Mouse (Mus musculus) erythroblast, adult 5-6 weeks (primary cell): ENCODE measurements around the gene Baiap2l2. TPM values are rescaled to one million over a fixed set of nuclear protein-coding genes. Genes with fewer than 3 reads are reported as not detected.

ENCODE experiments used
- ATAC-seq: replicated peaks from 2 replicates; pipeline ENCODE4 v1.8.0; 2016; ENCODE audit warnings: moderate number of reproducible peaks, mild to moderate bottlenecking, moderate TSS enrichment, inconsistent platforms; ENCODE audit not compliant: poor library complexity, low FRiP score, severe bottlenecking
- total RNA-seq, 2 experiments: library from RNA; stranded (forward) in 1 of 2; stranded (reverse) in 1 of 2; fragments of 150-400 nt in 1 of 2; fragments of 200-764, 138-1000 nt in 1 of 2; gene quantifications; 2 replicates each; pipeline versions ENCODE4 v1.2.3 to v1.2.4; 2015 to 2017; ENCODE audit warnings: low replicate concordance in 2 of 2

The Baiap2l2 gene
- not detected in 2 replicates for total RNA-seq (2015; ENCODE audit: low replicate concordance)
- not detected in 2 replicates for total RNA-seq (2017; ENCODE audit: low replicate concordance)

DNA sequence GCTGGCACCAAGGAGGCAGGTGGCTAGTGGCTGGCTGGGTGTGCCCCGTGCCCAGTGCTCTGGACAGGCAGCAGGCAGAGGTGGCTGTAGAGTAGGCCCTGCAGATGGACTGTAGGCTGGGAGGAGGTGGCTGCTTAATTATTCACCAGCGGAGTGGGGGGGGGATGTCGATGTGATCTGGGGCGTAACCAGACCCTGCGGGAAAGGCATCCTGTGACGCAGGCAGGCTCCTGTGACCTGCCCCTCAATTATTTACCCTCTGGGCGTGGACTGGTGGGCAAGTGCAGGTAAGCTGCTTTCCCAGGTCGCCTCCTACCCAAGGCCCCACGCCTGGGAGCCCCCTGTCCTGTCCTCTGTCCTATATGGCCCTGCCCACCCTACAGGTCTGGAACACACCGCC lies at the start of gene Baiap2l2:
Gene Baiap2l2 (minus strand): TSS at position 139 of the 400 bp plus-strand sequence.
- no peak for ATAC-seq

DNA sequence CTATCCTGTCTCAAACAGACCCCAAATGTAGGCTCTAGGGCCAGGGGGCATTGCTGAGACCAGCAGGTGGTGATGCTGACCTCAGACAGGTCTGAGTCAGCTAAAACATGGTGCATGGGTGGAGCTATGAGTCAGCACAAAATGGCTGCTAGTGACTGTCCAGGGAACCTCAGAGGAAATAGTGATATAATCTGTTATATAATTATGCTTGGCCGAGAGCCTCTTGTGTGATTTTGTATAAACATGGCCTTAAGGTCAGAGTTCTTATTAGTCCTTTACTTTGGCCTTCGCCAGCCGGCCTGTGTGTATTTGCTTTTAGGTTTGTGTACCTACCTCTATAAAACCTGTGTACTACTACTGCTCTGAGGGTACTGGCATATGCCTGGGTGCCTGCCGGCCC lies 48.1 kb upstream of the Baiap2l2 start:
- ATAC-seq, result peak; percentile 92

DNA sequence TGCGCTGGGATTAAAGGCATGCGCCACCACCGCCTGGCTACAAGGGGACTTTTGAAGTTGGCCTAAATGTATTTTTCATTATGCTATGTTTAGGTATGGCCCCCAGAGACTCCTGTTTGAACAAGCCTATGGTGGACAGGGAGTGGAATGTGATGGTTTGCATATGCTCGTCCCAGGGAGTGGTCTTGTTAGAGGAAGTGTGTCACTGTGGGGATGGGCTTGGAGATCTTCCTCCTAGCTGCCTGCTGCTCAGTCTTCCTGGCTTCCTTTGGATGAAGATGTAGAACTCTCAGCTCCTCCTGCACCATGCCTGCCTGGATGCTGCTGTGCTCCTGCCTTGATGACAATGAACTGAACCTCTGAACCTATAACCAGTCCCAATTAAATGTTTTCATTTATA lies 45.2 kb upstream of the Baiap2l2 start:
- ATAC-seq, result no peak

DNA sequence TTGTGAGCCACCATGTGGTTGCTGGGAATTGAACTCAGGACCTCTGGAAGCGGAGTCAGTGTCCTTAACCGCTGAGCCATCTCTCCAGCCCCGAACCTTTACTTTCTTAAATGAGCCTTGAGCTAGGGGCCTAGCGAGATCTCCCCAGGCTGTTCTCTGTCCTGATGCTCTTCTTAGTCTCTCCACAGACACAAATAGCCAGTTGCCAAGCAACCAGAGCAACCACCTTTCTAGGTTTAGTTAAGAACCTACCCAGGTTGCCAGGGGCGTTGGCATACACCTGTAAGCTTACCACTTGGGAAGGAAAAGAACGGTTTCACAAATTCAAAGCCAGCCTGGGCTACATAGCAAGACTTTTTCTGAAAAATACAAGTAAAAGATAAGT lies 44.6 kb upstream of the Baiap2l2 start:
- ATAC-seq, result no peak

DNA sequence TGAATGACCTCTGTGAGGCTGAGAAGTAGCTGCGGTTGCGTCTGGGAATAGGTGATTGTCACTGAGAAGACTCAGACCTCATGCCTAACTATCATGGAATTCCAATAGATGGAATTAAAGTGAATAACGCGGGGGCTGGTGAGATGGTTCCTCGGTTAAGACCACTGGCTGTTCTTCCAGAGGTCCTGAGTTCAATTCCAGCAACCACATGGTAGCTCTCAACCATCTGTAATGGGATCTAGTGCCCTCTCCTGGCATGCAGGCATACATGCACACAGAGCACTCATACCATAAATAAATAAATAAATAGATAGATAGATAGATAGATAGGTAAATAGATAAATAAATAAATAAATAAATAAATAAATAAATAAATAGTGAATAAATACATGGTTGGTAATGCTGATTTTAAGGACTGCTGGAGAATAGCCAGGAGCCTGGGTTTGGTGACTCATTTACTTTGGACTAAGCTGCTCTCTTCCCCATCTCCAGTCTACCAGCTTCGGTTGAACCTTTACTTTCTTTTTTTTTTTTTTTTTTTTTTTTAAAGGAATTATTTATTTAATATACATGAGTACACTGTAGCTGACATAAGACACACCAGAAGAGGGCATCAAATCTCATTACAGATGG lies 44.1 kb upstream of the Baiap2l2 start:
- ATAC-seq, result no peak

DNA sequence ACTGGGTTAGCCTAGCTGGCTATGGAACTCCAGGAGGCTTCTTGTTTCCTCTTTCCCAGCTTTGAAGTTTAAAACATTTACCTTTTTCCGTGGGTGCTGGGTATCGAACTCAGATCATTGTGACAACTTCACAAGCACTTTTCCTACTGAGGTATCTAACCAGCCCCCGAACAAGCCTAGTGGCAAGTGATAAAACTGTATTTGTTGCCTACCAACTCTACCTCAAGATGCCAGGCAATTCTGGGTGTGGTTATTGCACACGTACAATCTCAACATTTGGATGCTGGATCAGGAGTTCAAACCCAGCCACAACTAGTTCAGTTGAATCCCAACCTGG lies 43.6 kb upstream of the Baiap2l2 start:
- ATAC-seq, result no peak

DNA sequence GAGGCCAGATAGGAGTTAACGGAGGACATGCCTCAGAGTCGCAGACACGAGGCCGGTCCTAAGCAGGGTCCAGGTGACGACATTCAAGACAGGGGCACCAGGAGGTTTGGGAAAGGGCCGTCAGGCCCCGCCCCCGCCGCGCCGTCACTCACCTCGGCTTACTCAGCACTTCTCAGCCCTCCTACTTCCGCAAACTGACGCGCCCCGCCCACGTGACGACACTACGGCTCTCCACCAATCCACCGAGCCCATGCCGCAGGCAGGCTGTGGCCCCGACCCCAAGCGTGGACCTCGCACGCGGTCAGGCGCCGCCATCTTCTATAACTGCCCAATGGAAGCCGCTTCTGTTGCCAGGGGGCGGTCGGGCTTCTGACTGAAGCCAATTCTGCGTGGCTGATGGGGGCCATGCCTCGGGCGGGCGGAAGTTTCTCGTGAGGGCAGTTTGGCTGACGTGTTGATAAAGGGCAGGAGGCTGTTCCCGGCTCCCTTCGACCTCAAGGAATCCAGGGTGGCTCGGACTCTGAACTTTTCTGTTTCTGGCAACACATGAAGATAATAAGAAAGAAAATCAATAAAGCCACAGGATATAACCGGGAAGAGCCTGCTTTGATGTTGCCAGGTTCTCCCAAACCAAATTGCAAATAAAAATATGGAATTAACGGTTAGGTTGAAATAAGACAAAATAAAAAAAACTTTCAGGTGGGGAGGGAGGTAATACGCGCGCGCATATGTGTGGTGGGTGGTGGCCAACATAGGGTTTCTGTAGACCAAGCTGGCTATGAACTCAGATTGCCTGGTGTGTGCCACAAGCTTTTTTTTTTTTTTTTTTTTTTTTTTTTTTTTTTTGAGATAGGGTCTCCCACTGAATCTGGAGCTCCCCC lies 43.0 kb upstream of the Baiap2l2 start, which contains the start of gene Pla2g6:
Gene Pla2g6 (minus strand): TSS at position 333 of the 881 bp plus-strand sequence.
- peak; percentile 97 for ATAC-seq

DNA sequence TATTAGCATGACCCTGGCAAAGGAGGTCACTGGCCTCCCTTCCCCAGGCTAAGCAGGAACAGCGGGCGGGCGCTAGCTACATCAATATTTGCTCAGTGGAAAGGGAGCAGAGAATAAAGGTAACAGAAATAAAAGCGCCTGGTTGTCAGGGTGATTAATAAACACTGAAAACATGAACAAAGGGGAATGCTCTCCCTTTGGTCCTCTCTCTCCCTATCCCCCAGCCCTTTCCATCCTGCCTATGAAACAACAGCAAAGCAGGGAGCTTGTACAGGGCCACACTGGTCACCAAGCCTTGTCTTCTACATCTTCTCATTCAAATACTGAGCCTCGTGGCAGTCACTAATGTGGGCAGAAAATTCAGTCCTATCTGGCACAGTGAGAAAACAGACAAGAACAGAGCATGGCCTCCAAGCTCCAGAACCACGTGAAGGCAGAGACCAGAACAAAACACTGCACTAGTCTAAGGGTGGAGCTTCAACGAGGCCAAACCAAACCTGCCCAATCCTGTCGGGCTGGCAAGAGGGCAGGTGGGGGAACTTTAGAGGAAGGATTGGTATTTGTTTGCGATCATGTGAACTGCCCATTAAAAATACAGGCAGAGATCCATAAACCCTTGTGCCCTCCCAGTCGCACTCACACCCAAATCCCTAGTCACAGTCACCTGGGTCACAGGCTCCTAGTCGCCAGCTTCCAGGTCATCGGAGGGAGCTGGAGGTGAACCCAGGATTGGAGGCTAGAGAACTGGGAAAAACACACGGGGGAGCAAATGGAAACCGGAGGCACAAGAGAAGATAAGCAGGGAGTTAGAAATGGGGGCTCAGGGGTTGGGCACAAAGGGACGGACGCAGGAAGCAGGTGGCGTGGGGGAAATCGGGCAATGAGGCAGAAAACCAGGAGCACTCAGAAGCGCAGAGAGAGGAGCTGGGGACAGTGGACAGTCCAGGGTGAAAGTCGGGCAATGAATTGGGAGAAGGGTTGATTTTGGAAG lies 41.9 kb upstream of the Baiap2l2 start:
- ATAC-seq, result peak; percentile 54

DNA sequence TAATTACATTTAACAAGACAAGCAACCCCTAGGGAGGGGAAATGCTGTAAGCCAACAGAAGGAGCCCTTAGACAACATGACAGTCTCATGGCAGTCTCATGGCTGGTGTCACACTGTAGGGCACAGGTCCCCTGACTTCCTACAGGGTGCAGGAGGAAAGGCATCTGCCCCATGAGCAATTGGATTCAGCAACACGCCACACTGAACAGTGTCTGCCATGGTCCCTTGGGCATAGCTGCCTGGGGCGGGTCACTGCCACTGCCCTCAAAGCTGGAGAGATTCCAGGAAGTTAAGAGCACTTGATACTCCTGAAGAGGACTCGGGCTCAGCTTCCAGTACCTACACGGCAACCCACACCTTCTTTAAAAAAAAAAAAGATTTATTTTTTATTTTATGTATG lies 40.9 kb upstream of the Baiap2l2 start:
- no peak for ATAC-seq

DNA sequence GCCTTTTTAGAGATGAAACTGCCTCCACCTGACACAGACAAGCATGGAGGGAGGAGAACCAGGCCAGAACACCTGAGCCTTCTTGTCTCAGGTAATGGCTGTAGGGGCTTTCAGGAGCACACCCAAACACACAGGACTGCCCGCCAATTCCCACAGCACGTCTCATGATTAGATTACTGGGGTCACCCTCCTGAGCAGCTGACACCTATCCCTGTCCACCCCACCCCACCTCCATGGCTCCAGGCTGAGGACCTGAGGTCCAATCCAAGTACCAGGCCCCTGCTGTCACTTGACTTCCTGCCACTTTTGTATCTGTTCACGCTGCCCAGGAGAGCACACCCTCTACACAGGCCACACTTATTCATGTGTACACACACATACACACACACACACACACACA lies 40.4 kb upstream of the Baiap2l2 start:
- ATAC-seq, result no peak

DNA sequence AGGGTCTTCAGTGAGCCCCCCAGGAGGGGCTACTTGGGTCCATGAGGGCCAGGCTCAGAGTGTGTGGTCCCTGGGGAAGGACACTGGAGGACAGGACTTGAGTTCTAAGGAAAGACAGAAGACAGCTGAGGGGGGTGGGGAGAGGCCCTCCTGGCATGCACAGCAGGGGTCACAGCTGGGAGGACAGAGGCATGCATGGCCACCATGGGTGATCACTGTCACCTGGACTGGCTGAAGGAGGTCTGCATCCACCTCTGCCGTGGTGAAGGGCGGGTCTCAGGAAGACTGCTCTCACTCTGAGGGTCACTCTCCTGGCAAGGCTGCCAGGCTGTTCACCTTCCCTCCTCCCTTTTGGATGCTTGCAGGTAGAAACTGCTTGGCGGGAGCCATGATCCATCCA lies 39.0 kb upstream of the Baiap2l2 start:
- ATAC-seq, result no peak

DNA sequence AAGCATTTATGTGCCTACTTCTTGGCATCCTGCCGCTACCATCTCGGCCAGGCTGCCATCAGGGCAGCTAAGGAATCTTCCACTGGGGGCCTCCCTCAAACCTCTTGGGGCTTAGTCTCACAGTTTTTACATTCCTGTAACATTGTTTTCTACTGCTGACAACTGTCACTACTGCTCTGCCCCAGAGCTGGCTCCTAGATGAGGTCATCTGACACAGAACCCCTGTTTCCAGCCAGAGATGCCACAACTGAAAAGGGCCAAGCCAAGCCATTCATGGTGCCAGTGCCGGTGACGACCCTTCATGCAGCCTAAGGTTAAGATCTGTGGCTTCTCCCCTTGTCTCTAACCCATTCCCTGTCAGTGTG lies 38.4 kb upstream of the Baiap2l2 start:
- no peak for ATAC-seq

DNA sequence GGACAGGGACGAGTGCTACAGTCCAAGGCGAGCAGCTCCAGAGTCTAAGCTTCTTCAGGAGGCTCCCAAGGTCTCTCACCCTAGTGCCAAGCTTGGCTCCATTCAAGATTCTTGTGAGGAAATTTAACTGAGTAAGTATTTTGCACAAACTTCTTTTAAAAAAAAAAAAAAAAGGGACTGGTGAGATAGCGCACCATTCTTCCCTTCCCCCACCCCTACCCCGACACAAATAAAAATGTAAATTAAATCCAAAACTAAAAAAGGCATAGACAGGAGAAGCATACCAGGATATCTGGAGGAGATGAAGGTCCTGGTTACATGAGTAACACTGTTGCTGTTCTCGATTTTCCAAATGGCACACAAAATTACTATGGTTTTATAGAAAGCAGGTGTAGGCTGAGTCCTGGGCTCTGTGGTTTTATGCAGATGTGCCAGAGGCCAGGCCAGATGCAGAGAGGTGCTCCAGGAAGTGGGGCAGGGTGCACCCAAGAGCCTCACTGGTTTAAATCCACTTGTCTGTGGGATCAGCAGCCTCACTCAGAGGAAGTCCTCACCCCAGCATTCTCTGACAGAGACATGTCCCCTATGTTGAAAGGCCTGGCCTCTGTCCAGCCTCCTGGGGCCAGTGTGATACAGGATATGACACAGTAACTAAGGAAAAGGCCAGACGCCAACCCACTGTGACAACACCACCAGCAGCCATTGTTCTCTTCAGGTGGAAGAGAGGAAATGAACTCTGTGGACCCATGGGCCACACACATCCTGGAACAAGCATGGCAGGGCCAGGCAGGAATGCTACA lies 37.9 kb upstream of the Baiap2l2 start:
- no peak for ATAC-seq

DNA sequence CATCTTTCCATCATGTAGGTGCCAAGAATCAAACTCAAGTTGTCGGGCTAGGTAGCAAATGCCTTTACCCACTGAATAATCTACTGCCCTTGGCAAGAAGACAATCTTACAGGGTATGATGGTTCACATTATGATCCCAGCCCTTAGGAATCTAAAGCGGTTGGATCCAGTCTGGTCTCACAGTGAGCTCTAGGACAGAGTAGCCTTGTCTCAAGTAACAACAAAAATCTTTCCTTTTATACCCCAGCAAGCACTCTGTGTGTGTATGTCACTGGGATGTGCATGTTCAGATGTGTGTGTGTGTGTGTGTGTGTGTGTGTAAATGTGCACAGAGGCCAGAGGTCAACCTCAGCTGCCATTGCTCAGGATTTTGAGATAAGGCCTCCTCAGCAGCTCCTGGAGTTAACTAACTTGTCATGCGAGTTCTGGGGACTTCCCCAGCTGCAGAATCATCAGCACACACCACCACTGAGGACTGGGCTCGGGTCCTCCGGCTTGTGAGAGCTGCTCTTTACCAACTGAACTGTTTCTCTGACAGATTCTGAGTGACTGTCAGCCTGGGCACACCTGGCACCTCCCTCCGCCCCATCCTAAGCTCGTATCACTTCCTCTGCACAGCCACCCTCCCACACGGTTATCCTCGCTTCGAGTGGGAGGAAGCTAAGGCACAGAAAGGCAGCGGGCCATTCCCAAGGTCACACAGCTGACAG lies 37.1 kb upstream of the Baiap2l2 start:
- ATAC-seq, result no peak

DNA sequence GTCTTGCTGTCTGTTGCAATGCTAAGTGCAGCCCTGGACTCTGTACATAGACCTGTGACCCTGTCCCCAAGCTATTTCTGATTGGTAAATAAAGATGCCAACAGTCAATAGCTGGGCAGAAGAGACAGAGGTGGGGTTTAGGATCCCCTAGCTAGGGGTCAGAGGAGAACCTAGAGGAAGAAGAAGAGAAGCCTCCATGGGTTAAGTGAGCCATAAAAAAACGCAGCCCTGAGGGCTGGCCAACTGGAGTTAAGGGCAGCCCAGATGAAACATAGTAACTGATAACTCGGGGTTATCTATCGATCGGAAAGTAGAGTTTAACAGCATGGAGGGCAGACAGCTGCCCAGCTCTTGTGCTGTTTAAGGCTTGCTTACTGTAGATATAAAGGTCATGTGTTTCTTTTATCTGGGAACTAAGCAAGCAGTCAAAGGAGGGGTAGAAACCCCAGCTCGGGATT lies 36.4 kb upstream of the Baiap2l2 start:
- no peak for ATAC-seq

DNA sequence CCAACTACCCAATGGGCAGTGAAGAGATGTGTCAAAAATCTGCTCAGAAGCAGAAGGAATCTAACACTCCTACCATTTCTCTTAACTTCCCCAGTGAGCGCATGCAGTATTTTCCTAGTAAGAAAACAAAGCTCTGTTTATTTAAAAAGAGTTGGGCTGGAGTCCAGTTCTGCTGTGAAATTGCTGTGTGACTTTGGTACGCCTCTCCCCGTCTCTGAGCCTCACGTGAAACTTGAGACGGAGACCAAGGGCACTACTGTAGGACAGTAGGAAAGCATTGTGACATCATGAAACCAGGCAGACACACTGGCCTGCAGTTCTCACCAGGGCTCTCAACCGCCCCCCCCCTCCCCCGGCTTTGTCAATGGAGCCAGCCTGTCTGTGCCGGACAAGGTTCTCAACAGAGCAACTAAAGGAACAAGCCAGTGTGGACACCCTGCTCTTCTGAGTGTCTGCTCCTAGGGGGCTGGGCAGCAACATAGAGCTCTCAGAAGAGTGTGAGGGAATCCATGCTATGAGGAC lies 28.6 kb upstream of the Baiap2l2 start:
- no peak for ATAC-seq

DNA sequence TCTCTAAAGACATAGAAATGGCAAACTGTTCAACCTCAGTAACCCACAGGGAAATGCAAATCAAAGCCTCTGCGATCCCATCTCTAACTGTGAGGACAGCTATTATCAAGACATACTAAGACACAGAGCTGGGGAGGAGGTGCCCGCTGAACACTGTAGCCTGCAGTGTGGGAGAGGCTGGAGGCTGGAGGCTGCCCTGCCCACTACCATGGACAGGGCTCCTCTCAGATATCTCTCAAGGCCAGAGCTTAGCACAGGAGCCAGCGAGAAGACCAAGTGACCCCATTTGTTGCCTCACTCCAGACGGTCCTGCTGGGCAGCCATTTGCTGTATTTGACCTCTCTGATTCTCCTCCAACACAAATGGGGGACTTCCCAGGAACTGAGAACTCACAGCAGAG lies 22.5 kb upstream of the Baiap2l2 start:
- ATAC-seq, result no peak

DNA sequence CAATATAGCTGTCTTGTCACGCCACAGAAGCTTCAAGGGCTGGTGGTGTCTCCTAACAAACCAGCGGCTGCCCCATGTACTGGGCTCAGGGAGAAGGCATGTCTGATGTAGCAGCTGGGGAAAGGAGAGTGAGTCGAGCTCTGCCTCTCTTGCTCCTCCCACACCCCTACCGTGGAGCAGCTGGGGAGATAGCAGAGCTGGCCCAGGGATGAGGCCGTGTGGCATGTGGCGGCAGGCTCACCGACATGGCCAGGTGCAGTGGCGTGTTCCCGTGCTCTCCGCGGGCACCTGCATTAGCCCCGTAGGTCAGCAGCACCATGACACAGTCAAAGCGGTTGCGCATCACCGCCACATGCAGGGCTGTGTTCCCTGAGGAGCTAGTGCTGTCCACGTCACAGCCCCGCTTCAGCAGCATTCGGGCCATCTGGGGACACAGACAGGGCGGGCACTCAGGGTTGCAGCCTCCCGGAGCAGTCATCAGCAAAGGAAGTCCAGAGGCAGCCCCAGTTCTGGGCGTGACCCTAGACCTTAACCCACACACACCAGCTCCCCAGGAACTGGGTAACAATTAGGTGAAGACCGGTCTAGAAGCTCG lies 20.8 kb upstream of the Baiap2l2 start:
- ATAC-seq, result no peak
